Mouse (Mus musculus) testis, adult 2 months (tissue): ENCODE measurements around the gene Fgr.

Experiments used
- CTCF ChIP-seq: fragments of 200-500 bp; IDR thresholded peaks from 2 replicates; pipeline ENCODE4 v1.5.1; 2012; ENCODE audit warnings: low read depth, mild to moderate bottlenecking, inconsistent platforms, low read length, moderate library complexity; ENCODE audit not compliant: control insufficient read depth, insufficient read depth, insufficient replicate concordance
- POLR2A ChIP-seq: fragments of 200-500 bp; IDR thresholded peaks from 2 replicates; pipeline ENCODE4 v1.6.1; 2012; ENCODE audit warnings: low read depth, mild to moderate bottlenecking, inconsistent platforms, low read length, moderate library complexity; ENCODE audit not compliant: control insufficient read depth

- TF ChIP-seq CTCF (no peak), POLR2A (no peak)
Measured at GRCm38 (mm10) chr4:133028875-133029274, 55.0 kb downstream of the Fgr start.
